Mouse (Mus musculus): Measurements from ENCODE around the gene Cyyr1. TPM values are rescaled to one million over a fixed set of nuclear protein-coding genes. Genes with fewer than 3 reads are reported as not detected.

Gene Cyyr1
- total RNA-seq (2023), result under 1 TPM; 0.07 to 0.16 TPM

GRCm38 (mm10) chr16:85553297-85553696 is at the start of gene Cyyr1:
Cyyr1 (minus strand) TSS chr16:85553397.

Other genes with a start within 250 kb of the Cyyr1 start
- gene Adamts1, start 249.7 kb upstream of the Cyyr1 start, total RNA-seq (2023), result not detected

Data from neutrophil, adult 59 days (primary cell).